Mouse (Mus musculus): Measurements from ENCODE around the gene Tcp11. TPM values are rescaled to one million over a fixed set of nuclear protein-coding genes. Genes with fewer than 3 reads are reported as not detected.
A peak's percentile ranks its signal among the peaks of the same experiment; 100 is the strongest.

The Tcp11 gene
- total and polyA plus RNA-seq, 3 experiments: 1.8 TPM; not detected in 2

DNA sequence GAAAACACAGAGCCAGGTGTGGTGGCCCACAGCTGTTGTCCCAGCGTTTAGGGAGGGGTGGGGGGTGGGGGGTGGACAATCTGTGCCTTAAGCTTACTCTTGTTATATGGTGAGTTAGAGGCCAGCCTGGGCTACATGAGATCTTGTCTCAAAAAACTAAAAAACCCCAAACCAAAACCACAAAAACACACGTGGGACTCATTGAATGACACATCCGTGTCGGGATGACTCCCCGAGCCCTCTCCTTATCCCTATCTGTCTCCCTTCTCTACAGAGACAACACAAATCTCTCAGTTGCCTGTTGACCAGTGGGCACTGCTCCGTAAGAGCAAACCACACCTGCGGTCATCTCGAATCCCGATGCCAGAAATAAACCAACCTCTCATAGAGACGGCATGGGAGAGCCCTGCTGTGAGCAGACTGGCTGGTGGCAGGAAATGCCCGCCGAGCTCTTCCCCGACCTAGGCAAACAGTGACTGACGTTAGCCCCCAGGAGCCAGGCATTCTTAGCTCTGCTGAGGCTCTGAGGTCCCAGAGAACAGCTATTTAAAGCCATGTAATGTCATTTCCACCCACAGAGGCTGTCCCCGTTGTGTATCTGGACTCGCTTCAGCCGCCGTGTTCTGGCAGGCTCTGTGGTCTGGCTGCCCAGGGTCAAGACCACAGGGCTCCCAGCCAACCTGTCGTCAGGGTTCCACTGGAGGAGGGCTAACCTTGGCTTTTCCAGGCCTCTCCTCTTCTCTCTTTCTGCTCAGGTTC is 37.2 kb upstream of the Tcp11 start:
- peak; percentile 51 to 66 for DNase-seq
- Histone ChIP-seq H3K79me2 (replicated peaks; ENCODE audit: control insufficient read depth, insufficient read depth, low read length) (no peaks in the 10 kb centered on the region), H3K4me3 (no peak overlapping the region), H3K27me3 (ENCODE audit: control insufficient read depth, insufficient read depth, low read length) (no peaks in the 10 kb centered on the region), H3K27ac (peak overlapping the region; percentile 69), H3K36me3 (ENCODE audit: control insufficient read depth, insufficient read depth, low read length) (no peaks in the 10 kb centered on the region), H3K4me1 (ENCODE audit: control insufficient read depth, insufficient read depth, low read length) (no peaks in the 10 kb centered on the region), H3K9ac (ENCODE audit: low read depth, low read length) (no peak overlapping the region)
- intact Hi-C loops (cut with DNase I): no loop called here
- 17% methylated on average over 19 of the region's 19 CpGs for WGBS
- TF ChIP-seq POLR2A (IDR thresholded peaks at IDR 0.05; ENCODE audit: insufficient read depth, low read depth, low read length): 0 out of 2 replicates have a peak, but pooled peaks have one; percentile 25
- TF ChIP-seq EP300 (IDR thresholded peaks at IDR 0.05; ENCODE audit: insufficient read depth, low read depth, low read length): no peak

DNA sequence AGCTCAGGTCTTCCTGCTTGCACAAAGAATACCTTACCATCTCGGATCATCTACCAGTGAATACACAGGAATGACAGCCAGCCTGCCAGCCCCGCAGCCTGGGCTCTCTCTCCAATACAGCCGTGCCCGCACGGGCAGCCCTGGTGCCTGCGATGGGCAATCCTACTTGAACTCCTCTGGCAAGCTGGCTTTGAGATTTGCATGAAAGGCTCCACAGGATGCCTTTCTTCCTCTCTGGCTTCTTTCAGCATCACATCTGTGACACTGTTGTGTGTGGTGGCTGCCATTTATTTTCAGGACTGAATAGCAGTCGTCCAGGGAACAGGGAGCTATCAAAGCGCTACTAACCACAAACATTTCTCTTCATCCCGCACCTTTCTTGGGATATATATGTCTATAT is 35.9 kb upstream of the Tcp11 start:
- TF ChIP-seq CTCF (IDR thresholded peaks at IDR 0.05) (no peak), POLR2A (IDR thresholded peaks at IDR 0.05; ENCODE audit: insufficient read depth, low read depth, low read length) (no peak), EP300 (IDR thresholded peaks at IDR 0.05; ENCODE audit: insufficient read depth, low read depth, low read length) (no peak)
- Histone ChIP-seq H3K9ac (ENCODE audit: low read depth, low read length) (no peak overlapping the region), H3K79me2 (replicated peaks; ENCODE audit: control insufficient read depth, insufficient read depth, low read length) (no peaks in the 10 kb centered on the region), H3K27me3 (ENCODE audit: control insufficient read depth, insufficient read depth, low read length) (no peaks in the 10 kb centered on the region), H3K36me3 (ENCODE audit: control insufficient read depth, insufficient read depth, low read length) (no peaks in the 10 kb centered on the region), H3K4me1 (ENCODE audit: control insufficient read depth, insufficient read depth, low read length) (no peaks in the 10 kb centered on the region), H3K4me3 (no peak overlapping the region), H3K27ac (no peak overlapping the region)
- 85% methylated on average over 9 of the region's 9 CpGs for WGBS
- intact Hi-C loops (cut with DNase I): no loop called here
- no peak for DNase-seq

DNA sequence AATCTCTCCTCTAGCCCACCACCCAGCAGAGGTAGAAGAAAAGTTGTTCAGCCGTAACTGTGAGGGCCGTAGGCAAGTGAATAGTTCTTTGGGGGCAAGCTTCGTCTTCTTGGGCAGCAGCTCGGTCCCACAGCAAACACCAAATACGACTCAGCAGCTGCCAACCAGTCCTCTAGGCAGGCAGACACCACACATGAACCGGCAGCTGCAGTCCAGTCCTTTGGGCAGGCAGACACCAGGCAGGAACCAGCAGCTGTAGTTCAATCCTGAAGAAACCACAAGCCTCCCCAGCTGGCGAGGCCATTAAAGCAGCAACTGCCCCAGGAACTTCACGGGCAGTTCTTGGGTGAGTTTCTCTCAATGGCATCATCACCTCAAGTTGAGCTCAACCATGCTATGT is 31.8 kb upstream of the Tcp11 start:
- no peaks in the 10 kb centered on the region for H3K4me1 ChIP-seq (ENCODE audit: control insufficient read depth, insufficient read depth, low read length)
- TF ChIP-seq POLR2A (IDR thresholded peaks at IDR 0.05; ENCODE audit: insufficient read depth, low read depth, low read length): no peak
- no peak for TF ChIP-seq EP300 (IDR thresholded peaks at IDR 0.05; ENCODE audit: insufficient read depth, low read depth, low read length)
- no peak for TF ChIP-seq CTCF (IDR thresholded peaks at IDR 0.05)
- no peaks in the 10 kb centered on the region for H3K36me3 ChIP-seq (ENCODE audit: control insufficient read depth, insufficient read depth, low read length)
- no peak for DNase-seq
- WGBS: 85% methylated on average over 8 of the region's 8 CpGs
- no peak overlapping the region for H3K4me3 ChIP-seq
- no peak overlapping the region for H3K9ac ChIP-seq (ENCODE audit: low read depth, low read length)
- no peaks in the 10 kb centered on the region for H3K79me2 ChIP-seq (replicated peaks; ENCODE audit: control insufficient read depth, insufficient read depth, low read length)
- intact Hi-C loops (cut with DNase I): no loop called here
- no peak overlapping the region for H3K27ac ChIP-seq
- H3K27me3 ChIP-seq (ENCODE audit: control insufficient read depth, insufficient read depth, low read length): no peaks in the 10 kb centered on the region

DNA sequence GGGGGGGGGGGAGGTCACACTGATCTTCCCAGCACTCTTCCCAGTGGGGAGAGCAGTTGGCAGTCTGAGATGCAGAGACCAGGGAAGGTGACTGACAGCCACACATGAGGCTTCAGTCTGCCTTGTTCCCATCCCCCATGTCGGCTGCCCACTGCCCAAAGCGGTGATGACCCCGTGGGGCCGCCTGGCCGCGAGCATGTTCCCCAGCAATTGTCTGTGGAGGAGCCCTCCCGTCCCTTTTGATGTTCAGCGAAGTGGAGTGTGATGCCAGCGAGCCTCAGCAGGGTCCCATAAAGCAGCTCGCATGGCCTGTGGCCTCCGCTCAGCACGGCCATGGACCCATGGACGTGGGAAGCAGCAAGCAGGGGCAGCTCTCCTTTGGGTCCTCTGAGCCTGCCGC is 26.8 kb upstream of the Tcp11 start:
- Histone ChIP-seq H3K27ac (no peak overlapping the region), H3K27me3 (ENCODE audit: control insufficient read depth, insufficient read depth, low read length) (no peaks in the 10 kb centered on the region), H3K4me3 (no peak overlapping the region), H3K36me3 (ENCODE audit: control insufficient read depth, insufficient read depth, low read length) (no peaks in the 10 kb centered on the region), H3K4me1 (ENCODE audit: control insufficient read depth, insufficient read depth, low read length) (no peaks in the 10 kb centered on the region), H3K79me2 (replicated peaks; ENCODE audit: control insufficient read depth, insufficient read depth, low read length) (no peaks in the 10 kb centered on the region), H3K9ac (ENCODE audit: low read depth, low read length) (no peak overlapping the region)
- 33% methylated on average over 14 of the region's 14 CpGs for WGBS
- intact Hi-C loops (cut with DNase I): no loop called here
- no peak for TF ChIP-seq POLR2A (IDR thresholded peaks at IDR 0.05; ENCODE audit: insufficient read depth, low read depth, low read length)
- DNase-seq: no peak

DNA sequence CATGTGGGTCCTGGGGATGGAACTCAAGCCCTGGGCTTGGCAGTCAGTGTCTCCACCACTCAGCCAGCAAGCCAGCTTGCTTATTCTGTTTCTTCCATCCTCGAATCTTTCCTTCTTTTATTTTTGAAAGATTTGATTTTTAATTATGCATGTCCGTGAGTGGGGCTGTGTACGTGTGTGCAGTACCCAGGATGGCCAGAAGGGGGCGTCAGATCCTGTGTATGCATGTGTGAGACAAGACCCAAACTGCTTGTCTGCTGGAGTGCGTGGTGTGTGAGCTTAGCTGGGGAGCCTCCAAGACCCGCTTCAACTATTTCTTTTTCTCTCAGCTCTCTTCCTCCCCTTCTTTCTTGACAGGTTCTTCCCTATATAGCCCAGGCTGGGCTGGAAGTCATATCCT is 25.9 kb upstream of the Tcp11 start:
- Histone ChIP-seq H3K27me3 (ENCODE audit: control insufficient read depth, insufficient read depth, low read length) (no peaks in the 10 kb centered on the region), H3K79me2 (replicated peaks; ENCODE audit: control insufficient read depth, insufficient read depth, low read length) (no peaks in the 10 kb centered on the region), H3K27ac (no peak overlapping the region), H3K9ac (ENCODE audit: low read depth, low read length) (no peak overlapping the region), H3K36me3 (ENCODE audit: control insufficient read depth, insufficient read depth, low read length) (no peaks in the 10 kb centered on the region), H3K4me3 (no peak overlapping the region), H3K4me1 (ENCODE audit: control insufficient read depth, insufficient read depth, low read length) (no peaks in the 10 kb centered on the region)
- intact Hi-C loops (cut with DNase I): no loop called here
- 78% methylated on average over 6 of the region's 6 CpGs for WGBS
- TF ChIP-seq CTCF (IDR thresholded peaks at IDR 0.05) (peak; percentile 54), POLR2A (IDR thresholded peaks at IDR 0.05; ENCODE audit: insufficient read depth, low read depth, low read length) (no peak), EP300 (IDR thresholded peaks at IDR 0.05; ENCODE audit: insufficient read depth, low read depth, low read length) (no peak)
- DNase-seq: no peak

DNA sequence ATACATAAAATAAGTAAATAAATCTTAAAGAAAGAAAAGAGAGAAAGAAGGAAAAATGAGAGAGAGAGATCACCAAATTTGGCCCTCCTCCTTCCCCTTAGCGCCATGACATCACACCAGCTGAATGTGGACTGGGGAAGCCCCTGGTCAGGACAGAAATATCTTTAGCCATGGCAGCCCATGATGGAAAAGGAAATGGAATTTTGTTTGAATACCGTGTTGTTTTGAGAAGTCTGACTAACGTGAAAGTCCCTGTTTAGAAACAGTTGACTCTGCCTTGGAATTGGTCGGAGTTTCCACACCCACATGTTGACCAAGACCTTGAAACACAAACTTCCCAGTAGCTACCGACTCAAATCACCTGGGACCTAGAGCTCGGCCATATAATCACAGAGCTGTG is 24.0 kb upstream of the Tcp11 start:
- H3K4me3 ChIP-seq: no peak overlapping the region
- H3K9ac ChIP-seq (ENCODE audit: low read depth, low read length): no peak overlapping the region
- DNase-seq: no peak
- WGBS: 35% methylated on average over 6 of the region's 6 CpGs
- H3K79me2 ChIP-seq (replicated peaks; ENCODE audit: control insufficient read depth, insufficient read depth, low read length): no peaks in the 10 kb centered on the region
- no peaks in the 10 kb centered on the region for H3K36me3 ChIP-seq (ENCODE audit: control insufficient read depth, insufficient read depth, low read length)
- intact Hi-C loops (cut with DNase I): no loop called here
- no peak overlapping the region for H3K27ac ChIP-seq
- no peaks in the 10 kb centered on the region for H3K27me3 ChIP-seq (ENCODE audit: control insufficient read depth, insufficient read depth, low read length)
- TF ChIP-seq EP300 (IDR thresholded peaks at IDR 0.05; ENCODE audit: insufficient read depth, low read depth, low read length) (no peak), CTCF (IDR thresholded peaks at IDR 0.05) (no peak), POLR2A (IDR thresholded peaks at IDR 0.05; ENCODE audit: insufficient read depth, low read depth, low read length) (no peak)
- H3K4me1 ChIP-seq (ENCODE audit: control insufficient read depth, insufficient read depth, low read length): no peaks in the 10 kb centered on the region

All from heart, adult 2 months (tissue).